Mouse (Mus musculus) right cerebral cortex, postnatal 10 days (tissue): ENCODE results near the gene Prmt7.

Experiments
- DNase-seq, 2 experiments: peaks; one replicate each; pipeline ENCODE4 v3.0.0; 2021; ENCODE audit warnings: low spot score in 2 of 2

The Prmt7 gene

GRCm38 (mm10) chr8:106219620-106220019 is 8.9 kb downstream of the Prmt7 start:
- no peak for DNase-seq

DNA sequence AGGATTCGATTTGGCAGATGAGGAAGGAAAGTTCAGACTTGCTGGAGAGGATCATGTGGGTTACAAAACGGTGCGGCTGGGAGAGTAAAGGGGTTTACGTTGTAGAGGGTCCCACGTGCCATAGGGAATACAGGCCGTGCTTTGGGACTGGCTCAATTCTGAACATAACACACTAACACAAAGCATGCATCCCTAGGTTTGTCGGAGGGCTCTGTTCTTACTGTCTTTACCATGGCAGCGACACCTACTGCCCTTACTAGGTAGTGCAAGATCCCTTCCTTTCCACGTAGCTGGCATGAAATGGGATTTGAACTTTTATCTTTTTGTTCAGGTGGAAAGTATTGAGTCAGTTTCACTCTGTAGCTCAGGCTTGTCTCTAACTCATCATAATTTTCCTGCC is 15.9 kb downstream of the Prmt7 start:
- peak; percentile 49 to 64 for DNase-seq

DNA sequence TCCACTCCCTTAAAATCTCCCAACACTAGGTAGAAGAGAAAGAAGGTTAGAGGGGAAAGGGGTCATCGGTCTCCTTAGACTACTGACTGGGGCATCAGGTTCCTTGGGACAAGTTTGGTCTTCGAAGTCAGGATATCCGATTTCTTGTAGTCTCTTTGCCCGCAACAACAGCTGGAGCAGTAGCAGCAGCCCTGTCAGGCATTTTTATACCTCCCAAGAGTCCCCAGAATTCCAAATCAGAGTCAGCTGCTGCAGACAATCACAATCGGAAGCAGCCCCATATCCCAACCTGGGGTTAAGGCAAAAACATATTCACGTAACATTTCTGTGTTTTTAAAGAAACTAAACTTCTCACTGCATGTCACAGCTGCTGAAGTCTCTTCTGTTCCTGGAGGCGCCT is 20.8 kb downstream of the Prmt7 start:
- no peak for DNase-seq

DNA sequence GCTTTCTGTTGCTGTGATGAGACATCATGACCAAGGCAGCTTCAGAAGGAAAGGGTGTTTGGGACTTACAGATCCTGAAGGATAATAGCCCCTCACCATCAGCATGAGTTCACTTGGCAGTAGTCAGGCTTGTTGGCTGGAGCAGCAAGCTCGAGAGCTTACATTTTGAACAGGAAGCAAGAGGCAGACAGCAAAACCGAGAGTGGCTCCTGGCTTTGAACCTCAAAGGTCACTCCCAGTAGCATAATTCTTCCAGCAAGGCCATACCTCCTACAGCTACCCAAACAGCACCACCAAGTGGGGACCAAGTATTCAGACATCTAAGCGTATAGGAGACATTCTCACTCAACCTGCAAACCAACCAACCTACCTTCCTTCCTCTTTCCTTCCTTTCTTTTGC is 22.0 kb downstream of the Prmt7 start:
- DNase-seq, result no peak

GRCm38 (mm10) chr8:106234567-106235261 is 24.0 kb downstream of the Prmt7 start:
- no peak for DNase-seq

GRCm38 (mm10) chr8:106237106-106237505 is 26.4 kb downstream of the Prmt7 start:
- no peak for DNase-seq

DNA sequence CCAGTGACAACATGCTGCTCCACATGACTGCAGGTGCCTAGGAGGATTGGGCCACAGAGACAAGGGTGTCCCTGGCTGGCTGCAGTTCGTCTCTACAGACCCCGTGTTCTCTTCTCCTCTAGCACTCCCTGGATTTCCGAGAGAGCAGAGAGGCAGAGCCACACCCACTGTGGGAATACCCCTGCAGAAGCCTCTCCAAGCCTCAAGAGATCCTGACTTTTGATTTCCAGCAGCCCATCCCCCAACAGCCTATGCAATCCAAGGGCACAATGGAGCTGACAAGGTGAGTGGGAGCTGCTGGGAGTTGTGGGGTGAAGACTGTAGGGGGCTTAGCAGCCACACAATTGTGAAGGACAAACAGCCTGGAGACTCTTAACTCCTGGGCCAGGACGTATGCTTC is 39.5 kb downstream of the Prmt7 start:
- DNase-seq, result no peak

- DNase-seq, result no peak
These were observed 47.4 kb downstream of the Prmt7 start for GRCm38 (mm10) chr8:106258169-106258568.

GRCm38 (mm10) chr8:106259579-106260255 is 49.0 kb downstream of the Prmt7 start:
- no peak for DNase-seq

DNA sequence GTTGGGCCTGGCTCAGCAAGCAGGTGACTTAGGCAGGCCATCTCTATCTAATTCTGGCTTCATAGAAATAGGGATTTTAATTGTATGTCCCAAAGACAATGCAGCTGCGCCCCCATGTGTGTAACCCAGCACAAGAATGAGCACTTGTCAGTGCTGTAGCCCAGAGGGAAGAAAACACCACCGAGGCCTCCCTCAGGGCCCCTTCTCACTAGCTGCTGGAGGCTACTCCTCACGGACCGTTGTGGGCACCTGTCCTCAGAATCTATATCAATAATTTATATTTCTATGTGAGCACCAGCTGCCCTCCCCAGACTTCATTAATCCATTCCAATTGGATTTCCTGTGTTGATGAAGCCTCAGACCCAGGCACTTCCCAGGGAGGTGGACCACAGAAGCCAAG is 50.2 kb downstream of the Prmt7 start:
- no peak for DNase-seq

DNA sequence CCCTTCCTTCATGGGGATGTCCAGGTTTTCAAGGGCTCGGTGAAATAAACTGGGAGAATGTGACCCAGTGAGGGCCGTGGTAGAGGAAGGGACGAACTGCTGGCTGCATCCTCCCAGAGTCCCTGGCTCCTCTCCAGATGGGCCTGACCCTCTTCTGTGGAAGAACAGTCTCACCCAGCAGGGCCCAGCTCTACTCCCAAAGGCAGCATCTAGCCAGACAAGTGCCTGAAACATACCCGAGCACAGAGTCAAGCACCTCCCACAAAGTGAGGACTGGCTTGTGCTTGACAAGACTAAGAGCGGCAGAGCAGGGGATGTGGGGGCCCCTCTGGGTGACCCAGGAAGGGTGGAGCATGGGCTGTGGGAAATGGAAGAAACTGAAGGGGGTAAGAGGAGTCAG is 51.6 kb downstream of the Prmt7 start:
- DNase-seq, result no peak

DNA sequence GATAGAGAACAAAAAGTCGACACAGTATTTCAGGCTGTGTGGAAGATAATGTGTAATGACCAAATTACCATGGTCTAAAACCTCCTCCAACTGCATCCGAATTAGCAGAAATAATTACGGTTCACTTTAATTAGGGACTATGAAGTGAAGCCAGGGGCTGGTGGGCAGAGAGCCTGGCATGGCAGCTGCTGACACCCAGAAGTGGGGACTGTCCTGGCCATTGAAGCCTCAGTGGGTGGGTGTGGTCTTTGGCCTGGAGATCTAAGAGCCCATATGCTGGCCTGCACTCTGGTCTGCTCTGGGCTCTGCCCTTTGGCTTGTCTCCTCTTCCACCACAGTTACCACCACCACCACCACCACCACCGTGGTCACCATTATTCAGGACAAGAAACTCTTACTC is 53.2 kb downstream of the Prmt7 start:
- DNase-seq, result no peak

GRCm38 (mm10) chr8:106265398-106265797 is 54.7 kb downstream of the Prmt7 start:
- no peak for DNase-seq

GRCm38 (mm10) chr8:106268710-106269346 is 58.1 kb downstream of the Prmt7 start:
- DNase-seq, result peak in 1 of 2 experiments; percentile 51

- DNase-seq, result peak; percentile 88 to 92
These were observed 60.1 kb downstream of the Prmt7 start for GRCm38 (mm10) chr8:106270804-106271203.

GRCm38 (mm10) chr8:106271378-106271777 is 60.6 kb downstream of the Prmt7 start:
- DNase-seq, result no peak

- no peak for DNase-seq
These were observed 62.7 kb downstream of the Prmt7 start for GRCm38 (mm10) chr8:106273468-106273867.

GRCm38 (mm10) chr8:106276709-106277317 is 66.1 kb downstream of the Prmt7 start:
- no peak for DNase-seq

GRCm38 (mm10) chr8:106278367-106279042 is 67.8 kb downstream of the Prmt7 start:
- DNase-seq, result no peak

- no peak for DNase-seq
These were observed 69.4 kb downstream of the Prmt7 start for GRCm38 (mm10) chr8:106280154-106280553.

DNA sequence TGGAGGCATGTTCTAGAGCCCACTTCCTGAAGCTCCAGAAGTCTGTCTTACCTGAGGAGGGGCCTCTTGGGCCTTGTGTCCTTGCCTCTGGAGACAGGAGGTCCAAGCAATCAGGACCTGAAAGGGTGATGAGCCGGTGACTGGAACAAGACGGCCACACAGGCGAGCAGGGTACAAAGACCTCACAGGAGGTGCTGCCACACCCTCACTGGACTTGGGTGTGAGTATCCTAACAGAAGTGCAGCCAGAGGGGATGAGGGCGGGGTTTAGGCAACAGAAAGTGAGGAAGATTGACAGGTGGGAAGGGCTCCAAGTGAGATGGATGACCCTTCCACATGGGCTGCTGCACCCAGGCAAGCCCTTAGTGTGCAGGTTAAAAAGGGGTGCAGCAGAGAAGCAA is 70.1 kb downstream of the Prmt7 start:
- DNase-seq, result no peak

DNA sequence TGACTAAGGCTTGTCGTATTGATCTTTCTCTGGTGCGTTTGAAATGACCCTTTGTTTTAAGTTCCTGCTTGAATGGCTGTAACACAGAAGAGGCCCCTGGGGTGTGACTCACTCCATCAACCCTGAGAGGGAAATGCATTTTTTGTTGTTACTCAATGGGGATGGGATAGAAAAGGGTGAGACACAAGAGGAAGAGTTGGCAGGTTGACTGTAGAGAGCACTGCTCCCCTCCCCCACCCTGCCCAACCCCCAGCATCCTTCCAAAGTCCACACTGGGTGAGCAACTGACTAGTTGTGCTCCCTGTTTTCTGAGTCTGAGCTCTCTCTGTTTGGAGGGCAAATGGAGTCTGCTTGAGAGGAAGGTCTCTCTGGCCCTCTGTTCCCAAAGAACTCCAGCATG is 76.7 kb downstream of the Prmt7 start:
- no peak for DNase-seq
